Mouse (Mus musculus) urinary bladder, postnatal 10 days (tissue): Measurements from ENCODE around the gene Ryr3.

Experiments
- DNase-seq: peaks from one replicate; pipeline ENCODE4 v3.0.0; 2022; ENCODE audit warnings: low spot score

Gene Ryr3

GRCm38 (mm10) chr2:112910579-112910978 is 306.3 kb downstream of the Ryr3 start:
- DNase-seq = no peak

GRCm38 (mm10) chr2:112909142-112909541 is 307.8 kb downstream of the Ryr3 start:
- no peak for DNase-seq

- no peak for DNase-seq
These were observed 316.1 kb downstream of the Ryr3 start for GRCm38 (mm10) chr2:112900747-112901146.

- DNase-seq = no peak
These were observed 332.3 kb downstream of the Ryr3 start for GRCm38 (mm10) chr2:112884456-112885114.

- no peak for DNase-seq
These were observed 335.1 kb downstream of the Ryr3 start for GRCm38 (mm10) chr2:112881805-112882204.

- DNase-seq = no peak
These were observed 335.5 kb downstream of the Ryr3 start for GRCm38 (mm10) chr2:112881376-112881775.

GRCm38 (mm10) chr2:112877404-112877803 is 339.5 kb downstream of the Ryr3 start:
- no peak for DNase-seq

GRCm38 (mm10) chr2:112866043-112866551 is 350.8 kb downstream of the Ryr3 start:
- no peak for DNase-seq

GRCm38 (mm10) chr2:112861792-112862191 is 355.1 kb downstream of the Ryr3 start:
- DNase-seq = no peak

GRCm38 (mm10) chr2:112845583-112846512 is 371.0 kb downstream of the Ryr3 start:
- DNase-seq = no peak

GRCm38 (mm10) chr2:112842877-112843276 is 374.0 kb downstream of the Ryr3 start:
- no peak for DNase-seq

- DNase-seq = no peak
These were observed 385.2 kb downstream of the Ryr3 start for GRCm38 (mm10) chr2:112831423-112832305.

GRCm38 (mm10) chr2:112826571-112826970 is 390.3 kb downstream of the Ryr3 start:
- no peak for DNase-seq

GRCm38 (mm10) chr2:112822721-112823120 is 394.2 kb downstream of the Ryr3 start:
- no peak for DNase-seq

GRCm38 (mm10) chr2:112819059-112819458 is 397.8 kb downstream of the Ryr3 start:
- DNase-seq = no peak

GRCm38 (mm10) chr2:112816976-112817375 is 399.9 kb downstream of the Ryr3 start:
- no peak for DNase-seq

- no peak for DNase-seq
These were observed 400.9 kb downstream of the Ryr3 start for GRCm38 (mm10) chr2:112815960-112816359.

GRCm38 (mm10) chr2:112812637-112813402 is 404.1 kb downstream of the Ryr3 start:
- DNase-seq = no peak

GRCm38 (mm10) chr2:112806015-112806414 is 410.9 kb downstream of the Ryr3 start:
- DNase-seq = no peak

- DNase-seq = no peak
These were observed 416.9 kb downstream of the Ryr3 start for GRCm38 (mm10) chr2:112799995-112800353.

GRCm38 (mm10) chr2:112799351-112799994 is 417.4 kb downstream of the Ryr3 start:
- no peak for DNase-seq
